Mouse (Mus musculus): ENCODE measurements around the gene Gm42674.

Gm42674 gene

DNA sequence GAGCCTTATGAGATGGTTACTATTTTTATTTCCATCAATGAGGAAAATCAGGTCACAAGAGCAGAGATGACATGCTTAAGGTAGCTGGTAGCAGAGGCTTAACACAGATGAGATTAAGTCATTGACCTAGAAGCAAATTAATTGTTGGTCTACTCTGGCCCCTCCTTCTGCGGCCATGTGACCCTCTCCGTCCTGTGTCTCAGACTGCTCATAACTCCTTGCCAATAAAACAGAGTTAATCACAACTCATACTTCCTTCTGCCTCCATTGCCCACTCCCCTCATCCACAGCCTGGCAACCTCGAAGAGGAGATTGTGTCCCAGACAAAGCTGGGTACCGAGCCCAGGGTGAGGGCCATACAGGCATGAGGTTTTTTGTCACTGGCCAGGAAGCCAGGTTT lies 3.5 kb upstream of the Gm42674 start:
- DNase-seq (ENCODE audit: low spot score): peak; percentile 57

DNA sequence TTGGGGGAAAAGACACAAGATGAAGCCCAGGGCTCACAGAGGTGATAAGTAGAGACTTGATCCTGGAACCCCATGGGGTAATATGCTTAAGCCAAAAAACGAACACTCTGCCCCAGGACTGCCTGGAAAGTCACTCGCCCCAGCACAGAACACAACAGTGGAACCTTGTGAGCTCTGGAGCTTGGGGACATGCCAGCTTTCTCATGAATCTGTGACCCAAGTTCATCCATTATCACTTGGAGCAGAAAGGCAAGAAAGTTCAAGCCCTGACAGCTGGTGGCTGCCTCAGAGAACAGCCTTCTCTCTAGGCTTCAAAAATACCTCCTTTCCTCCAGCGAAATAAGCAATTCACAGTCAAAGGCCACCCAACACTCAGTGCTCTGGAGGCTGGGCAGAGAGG lies 2.3 kb upstream of the Gm42674 start:
- DNase-seq (ENCODE audit: low spot score): no peak

- no peak for DNase-seq (ENCODE audit: low spot score)
Observed at GRCm38 (mm10) chr3:90600036-90600435, 1.7 kb upstream of the Gm42674 start.

DNA sequence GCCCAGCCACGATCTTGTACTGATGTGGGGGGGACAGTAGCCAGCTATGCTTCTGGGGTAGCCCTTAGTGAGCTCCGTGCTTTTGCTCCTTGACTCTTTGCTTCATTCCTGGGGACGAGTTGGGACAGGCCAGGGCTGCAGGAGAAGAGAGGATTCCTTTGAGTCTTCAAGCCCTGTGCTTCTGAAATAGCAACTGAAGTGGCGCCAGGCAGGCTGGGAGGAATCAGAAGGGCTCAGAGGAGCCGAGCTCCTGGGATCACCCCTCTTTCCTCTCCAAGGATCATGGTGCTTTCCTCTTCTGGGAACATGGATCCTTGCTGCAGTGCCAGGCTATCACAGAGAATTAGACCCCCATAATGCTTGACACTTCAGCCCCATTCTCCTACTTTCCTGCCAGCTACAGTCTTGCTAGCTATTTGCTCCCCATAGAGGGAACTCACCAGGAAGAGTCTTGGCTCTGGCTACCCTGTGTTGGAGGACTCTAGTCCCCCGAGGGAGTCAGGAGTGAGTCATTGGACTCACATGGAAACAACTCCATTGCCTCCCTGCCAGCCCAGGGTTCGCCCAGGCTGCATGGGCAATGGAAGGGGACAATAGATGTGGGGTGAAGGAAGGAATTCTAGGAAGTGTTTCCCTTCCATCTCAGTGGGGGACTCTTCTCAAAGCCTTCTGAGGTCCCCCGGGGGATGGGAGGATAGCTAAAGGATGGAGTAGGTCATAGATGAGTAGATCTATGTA lies 1.1 kb upstream of the Gm42674 start:
- DNase-seq (ENCODE audit: low spot score): peak; percentile 77

DNA sequence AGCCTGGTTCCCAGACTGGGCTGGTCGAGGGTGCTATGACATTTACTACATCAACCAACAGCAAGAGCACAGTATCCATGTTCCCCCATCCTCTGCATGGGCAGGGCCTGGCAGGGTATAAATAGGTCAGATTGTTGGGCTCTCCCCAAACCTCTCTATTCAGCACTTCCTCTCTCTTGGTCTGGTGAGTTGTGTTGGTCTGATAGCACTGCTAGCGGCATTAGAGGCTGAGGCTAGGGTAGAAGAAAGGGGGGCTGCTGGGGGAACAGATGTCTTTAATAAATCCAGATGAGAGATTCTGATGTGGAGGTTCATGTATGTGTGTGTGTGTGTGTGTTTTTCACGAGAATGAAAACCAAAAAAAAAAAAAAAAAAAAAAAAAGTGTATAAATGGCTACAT lies 1.9 kb downstream of the Gm42674 start, which contains the start of gene S100a4:
S100a4 (plus strand) TSS at position 149 of the 400 bp plus-strand sequence.
- DNase-seq (ENCODE audit: low spot score): peak; percentile 36

DNA sequence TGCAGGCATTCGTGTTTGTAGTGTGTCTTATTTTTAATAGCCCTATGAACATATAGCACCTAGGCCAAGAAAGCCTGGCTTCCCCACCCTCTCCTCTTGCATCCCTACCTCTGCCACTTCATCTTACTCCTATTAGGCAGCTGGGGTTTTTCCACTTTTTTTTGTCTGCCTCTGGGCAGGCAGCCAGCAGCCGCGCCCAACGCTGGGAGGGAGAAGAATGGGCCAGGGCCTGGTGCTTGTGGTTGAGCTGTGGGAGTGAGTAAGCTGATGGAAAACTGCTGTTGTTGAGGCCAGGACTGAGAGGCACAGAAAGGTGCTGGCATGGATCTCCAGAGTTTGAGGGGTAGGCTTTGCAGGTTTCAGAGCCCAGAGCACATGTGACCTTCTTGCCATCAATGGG lies 2.7 kb downstream of the Gm42674 start:
- DNase-seq (ENCODE audit: low spot score): peak; percentile 95

DNA sequence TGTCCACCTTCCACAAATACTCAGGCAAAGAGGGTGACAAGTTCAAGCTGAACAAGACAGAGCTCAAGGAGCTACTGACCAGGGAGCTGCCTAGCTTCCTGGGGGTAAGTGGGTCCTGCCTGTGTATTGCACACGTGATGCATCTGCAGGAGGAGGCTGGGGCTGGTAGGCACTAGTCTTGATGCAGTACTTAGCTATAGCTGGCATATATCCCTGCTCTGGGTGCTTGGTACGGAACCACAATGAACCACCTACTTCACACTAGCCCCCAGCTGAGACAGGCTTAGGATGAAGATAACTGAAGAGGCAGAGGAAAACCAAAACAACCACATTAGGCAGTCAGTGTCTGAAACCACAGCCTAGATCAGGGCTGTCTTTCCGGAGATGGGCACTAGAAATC lies 3.3 kb downstream of the Gm42674 start:
- no peak for DNase-seq (ENCODE audit: low spot score)

GRCm38 (mm10) chr3:90605736-90606135 lies 4.0 kb downstream of the Gm42674 start:
- DNase-seq (ENCODE audit: low spot score): no peak

DNA sequence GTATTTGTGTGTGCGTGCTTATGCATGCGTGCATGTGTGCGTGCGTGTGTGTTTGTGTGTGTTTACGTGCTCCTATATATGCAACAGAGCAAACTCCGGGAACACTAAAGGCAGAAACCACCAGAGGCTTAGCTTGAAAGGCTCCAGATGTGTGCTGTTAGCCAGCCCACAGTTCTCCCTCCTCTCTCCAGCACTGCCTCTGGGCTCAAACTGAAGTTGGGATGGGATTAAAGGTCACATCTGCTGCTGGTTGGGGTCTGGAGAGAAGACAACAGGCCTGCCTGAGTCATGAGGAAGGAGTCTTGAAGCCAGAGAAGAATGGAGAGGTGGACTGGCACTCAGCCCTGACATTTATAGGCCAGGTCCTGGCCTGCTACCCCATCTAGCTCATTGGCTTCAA lies 4.5 kb downstream of the Gm42674 start:
- peak; percentile 33 for DNase-seq (ENCODE audit: low spot score)

DNA sequence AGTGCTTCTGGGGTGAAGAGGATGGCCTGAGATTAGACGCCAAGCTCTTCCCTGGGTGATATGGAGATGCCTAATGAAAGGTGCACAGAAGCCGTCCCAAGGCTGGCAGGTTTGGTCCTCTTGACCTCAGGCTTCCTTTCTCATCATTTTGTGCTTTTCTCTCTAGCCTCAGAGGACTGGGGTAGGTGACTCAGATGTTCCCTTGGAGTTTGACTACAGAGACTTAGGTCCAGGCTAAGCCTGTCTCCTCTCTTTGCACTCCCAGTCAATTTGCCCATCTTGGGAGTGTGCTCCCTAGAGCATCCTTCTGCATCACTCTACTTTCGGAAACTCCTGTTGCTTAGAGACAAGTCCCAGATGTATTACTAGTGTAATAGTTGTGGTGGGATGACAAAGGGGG lies 5.7 kb downstream of the Gm42674 start:
- DNase-seq (ENCODE audit: low spot score): no peak

GRCm38 (mm10) chr3:90608223-90608622 lies 6.5 kb downstream of the Gm42674 start, which contains the start of gene S100a5:
Gene S100a5, plus strand, starts transcription at chr3:90608523.
- DNase-seq (ENCODE audit: low spot score): no peak

DNA sequence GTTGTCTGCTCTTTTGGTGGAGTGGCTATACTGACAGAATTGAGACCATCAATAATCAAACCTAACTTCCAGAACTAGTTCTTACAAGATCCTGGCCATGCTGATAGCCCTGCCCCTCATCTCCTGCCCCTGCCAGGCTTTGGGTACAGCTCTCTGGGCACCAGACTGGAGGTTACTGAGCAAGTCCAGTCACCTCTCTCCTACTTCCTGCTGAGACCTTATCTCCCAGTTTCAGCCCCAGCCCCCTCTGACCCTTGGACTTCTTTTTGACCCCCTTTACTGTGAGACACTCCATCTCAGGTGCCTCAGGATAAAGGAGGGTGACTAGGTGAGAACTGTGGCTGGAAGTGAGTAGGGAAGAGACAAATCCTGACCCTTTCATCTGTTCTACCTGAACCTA lies 7.4 kb downstream of the Gm42674 start:
- DNase-seq (ENCODE audit: low spot score): no peak

GRCm38 (mm10) chr3:90611494-90611893 lies 9.8 kb downstream of the Gm42674 start:
- no peak for DNase-seq (ENCODE audit: low spot score)

GRCm38 (mm10) chr3:90612061-90612460 lies 10.4 kb downstream of the Gm42674 start:
- DNase-seq (ENCODE audit: low spot score): no peak

GRCm38 (mm10) chr3:90612728-90613291 lies 11.1 kb downstream of the Gm42674 start, which contains the start of gene S100a6:
Gene S100a6, plus strand, starts transcription at chr3:90612882.
- DNase-seq (ENCODE audit: low spot score): peak; percentile 88

DNA sequence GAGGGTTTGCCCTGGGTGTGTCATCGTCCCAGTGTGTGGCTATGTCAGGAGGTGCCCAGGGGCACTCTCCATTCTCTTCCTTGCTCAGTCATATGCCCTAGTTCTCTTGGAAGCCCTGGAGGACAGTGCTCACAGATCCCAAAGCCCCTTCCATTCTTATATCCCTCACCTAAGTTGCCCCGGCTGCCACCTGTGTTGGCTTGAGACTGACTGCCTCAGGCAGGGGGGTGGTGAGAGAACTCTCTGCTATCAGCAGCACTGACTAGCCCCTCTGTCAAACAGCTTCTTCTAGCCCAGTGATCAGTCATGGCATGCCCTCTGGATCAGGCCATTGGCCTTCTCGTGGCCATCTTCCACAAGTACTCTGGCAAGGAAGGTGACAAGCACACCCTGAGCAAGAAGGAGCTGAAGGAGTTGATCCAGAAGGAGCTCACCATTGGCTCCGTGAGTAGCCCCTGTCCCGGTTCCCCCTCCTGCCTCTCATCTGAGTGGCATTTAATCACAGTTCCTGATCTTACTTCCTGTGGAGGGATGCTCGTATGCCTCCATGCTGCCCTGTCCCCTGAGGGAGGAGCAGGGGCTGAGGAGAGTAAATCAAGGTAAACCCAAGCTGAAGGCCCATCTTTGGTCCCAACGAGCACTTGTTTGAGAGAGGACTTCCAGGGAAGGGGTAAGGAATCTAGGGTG lies 11.9 kb downstream of the Gm42674 start:
- DNase-seq (ENCODE audit: low spot score): peak; percentile 30

- DNase-seq (ENCODE audit: low spot score): no peak
Observed at GRCm38 (mm10) chr3:90614148-90614530, 12.4 kb downstream of the Gm42674 start.

DNA sequence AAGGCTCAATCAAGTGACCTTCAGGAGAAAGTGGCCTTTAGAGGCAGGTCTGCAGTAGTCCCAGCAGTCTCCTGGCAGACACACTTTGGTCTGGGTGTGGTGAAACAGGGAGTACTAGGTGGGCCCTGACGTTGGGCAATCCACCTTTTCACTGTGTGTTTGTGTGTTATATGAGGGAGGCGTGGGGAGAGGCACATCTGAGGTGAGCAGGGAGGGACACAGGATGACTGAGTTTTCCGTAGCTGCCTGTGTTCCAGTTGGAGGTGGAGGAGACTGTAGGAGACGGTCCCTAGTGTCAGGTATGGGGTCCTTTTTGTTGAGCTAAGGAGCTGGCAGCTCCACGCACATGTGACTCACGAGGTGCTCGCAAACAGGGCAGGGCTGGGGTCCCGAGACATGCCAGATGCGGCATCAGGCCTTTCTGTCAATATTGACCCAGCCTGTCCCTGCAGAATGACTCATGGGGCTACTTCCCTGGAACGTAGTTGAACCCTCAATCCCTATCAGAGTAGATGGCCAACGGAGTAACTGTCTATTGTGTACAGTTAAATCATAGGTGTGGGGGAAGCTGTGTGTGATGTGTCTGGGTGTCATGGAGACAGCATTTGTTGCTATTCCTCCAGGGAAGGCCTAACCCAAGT lies 13.0 kb downstream of the Gm42674 start:
- DNase-seq (ENCODE audit: low spot score): peak; percentile 48

DNA sequence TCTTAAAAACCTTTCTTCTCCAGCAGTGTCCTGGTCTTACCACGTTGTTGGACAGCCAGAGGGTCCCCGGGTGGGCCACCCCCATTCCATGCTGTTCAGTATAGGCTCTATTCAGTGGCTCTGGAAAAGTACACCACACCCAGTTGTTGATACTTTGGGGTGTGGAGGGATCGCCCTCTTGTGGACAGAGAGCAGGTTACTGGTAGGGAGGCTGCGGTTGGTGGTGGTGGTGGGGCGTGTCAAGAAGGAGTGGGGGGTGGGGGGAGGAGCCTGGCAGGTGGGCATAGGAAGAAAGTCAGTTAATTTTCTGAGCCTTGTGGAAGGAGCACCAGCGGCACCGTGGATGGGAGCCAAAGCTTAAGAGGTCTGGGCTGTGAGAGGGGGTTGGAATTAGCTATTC lies 13.7 kb downstream of the Gm42674 start:
- peak; percentile 91 for DNase-seq (ENCODE audit: low spot score)

- no peak for DNase-seq (ENCODE audit: low spot score)
Observed at GRCm38 (mm10) chr3:90615911-90616310, 14.2 kb downstream of the Gm42674 start.

GRCm38 (mm10) chr3:90617586-90617985 lies 15.9 kb downstream of the Gm42674 start:
- no peak for DNase-seq (ENCODE audit: low spot score)

DNA sequence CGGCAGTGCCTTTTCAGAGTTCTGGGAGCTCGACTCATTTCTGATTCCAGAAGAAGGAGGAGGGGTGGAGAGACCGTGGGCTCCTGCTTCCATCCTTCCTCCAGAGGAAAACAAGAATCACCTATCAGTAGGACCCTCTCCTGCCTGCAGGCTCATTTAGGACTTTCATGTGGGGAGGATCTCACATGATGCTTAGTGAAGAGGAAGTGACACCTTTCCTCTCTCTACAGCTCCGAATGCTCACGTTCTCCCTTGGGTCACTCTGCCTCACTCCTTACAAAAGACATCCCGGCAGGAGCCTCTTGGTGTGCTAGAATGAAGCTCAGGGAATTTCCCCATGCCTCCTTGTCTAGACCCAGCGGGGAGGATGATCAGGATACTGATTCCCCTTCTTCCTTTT lies 19.8 kb downstream of the Gm42674 start:
- no peak for DNase-seq (ENCODE audit: low spot score)
